Mouse (Mus musculus): Measurements from ENCODE around the gene Trp53i11. TPM values are rescaled to one million over a fixed set of nuclear protein-coding genes. Genes with fewer than 3 reads are reported as not detected.

Trp53i11 gene
- polyA plus RNA-seq, 1 experiment from 2014 or later = 32.3 TPM

DNA sequence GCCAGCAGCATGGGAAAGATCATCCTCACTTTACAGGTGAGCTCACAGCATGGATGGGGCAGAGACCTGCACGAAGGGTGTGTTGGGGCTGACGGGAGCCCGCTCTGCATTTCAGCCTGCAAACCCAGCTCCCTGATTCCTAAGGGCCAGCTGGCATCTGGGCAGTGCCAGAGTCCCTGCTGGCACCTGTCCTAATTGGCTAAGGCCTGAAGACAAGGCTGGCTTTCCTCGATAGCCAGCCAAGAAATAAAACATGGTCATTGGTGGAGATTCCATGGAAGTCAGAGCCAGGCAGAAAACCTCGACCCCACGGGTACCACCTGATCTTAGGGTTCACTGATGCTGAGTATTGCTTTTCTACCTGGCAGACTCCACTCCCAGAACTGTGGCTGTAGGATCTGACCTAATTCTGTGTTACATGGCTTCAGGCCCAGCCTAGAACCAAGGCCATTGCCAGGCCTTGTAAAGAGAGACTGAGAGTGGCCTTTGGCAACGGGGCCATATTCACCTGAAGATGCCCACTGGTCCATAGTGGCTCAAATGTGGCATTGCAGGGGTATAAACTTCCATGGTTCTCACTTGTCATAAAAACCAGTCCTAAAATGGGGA is 34.4 kb upstream of the Trp53i11 start:
- Histone ChIP-seq H3K9ac (ENCODE audit: low read length) (no peak overlapping the region), H3K9me3 (ENCODE audit: control insufficient read depth, low read length) (no peaks in the 10 kb centered on the region), H3K4me2 (ENCODE audit: low read depth, severe bottlenecking) (no peak overlapping the region), H3K27ac (replicated peaks; ENCODE audit: low read depth, low read length) (no peak overlapping the region), H3K4me3 (ENCODE audit: low read depth, low read length) (no peak overlapping the region), H3K27me3 (ENCODE audit: control insufficient read depth, insufficient read depth, low read length) (no peaks in the 10 kb centered on the region), H3K36me3 (ENCODE audit: control insufficient read depth, insufficient read depth, low read length) (no peaks in the 10 kb centered on the region), H3K4me1 (ENCODE audit: control insufficient read depth, insufficient read depth, low read length) (no peaks in the 10 kb centered on the region)
- DNase-seq (ENCODE audit: low spot score) (no peak), ATAC-seq (ENCODE audit: insufficient number of reproducible peaks, low FRiP score, low TSS enrichment, low read depth) (no peak)
- 79% methylated on average over 7 of the region's 7 CpGs for WGBS

DNA sequence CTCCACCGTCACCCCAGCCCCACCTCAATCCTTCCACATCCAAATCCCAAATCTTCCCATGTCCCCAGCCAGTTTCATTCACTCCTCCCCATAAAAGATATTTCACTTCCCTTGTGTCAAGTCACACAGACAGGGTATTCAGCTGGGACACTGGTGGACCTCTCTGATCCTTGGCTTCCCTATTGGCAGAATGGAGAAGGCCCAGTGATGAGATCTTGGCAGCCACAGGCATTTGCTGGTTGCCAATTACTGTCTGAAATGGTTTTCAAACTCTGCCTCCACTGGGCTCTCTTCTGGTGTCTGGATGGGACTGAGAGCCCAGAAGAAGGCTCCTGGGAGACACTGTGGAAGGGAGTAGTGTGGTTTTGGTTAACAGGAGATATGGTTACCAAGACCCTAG is 33.5 kb upstream of the Trp53i11 start:
- Histone ChIP-seq H3K9ac (ENCODE audit: low read length) (no peak overlapping the region), H3K4me1 (ENCODE audit: control insufficient read depth, insufficient read depth, low read length) (no peaks in the 10 kb centered on the region), H3K4me3 (ENCODE audit: low read depth, low read length) (no peak overlapping the region), H3K9me3 (ENCODE audit: control insufficient read depth, low read length) (no peaks in the 10 kb centered on the region), H3K27ac (replicated peaks; ENCODE audit: low read depth, low read length) (no peak overlapping the region), H3K27me3 (ENCODE audit: control insufficient read depth, insufficient read depth, low read length) (no peaks in the 10 kb centered on the region), H3K36me3 (ENCODE audit: control insufficient read depth, insufficient read depth, low read length) (no peaks in the 10 kb centered on the region), H3K4me2 (ENCODE audit: low read depth, severe bottlenecking) (no peak overlapping the region)
- ATAC-seq (ENCODE audit: insufficient number of reproducible peaks, low FRiP score, low TSS enrichment, low read depth) (no peak), DNase-seq (ENCODE audit: low spot score) (no peak)
- WGBS = 100% methylated on average over 1 of the region's 1 CpGs

DNA sequence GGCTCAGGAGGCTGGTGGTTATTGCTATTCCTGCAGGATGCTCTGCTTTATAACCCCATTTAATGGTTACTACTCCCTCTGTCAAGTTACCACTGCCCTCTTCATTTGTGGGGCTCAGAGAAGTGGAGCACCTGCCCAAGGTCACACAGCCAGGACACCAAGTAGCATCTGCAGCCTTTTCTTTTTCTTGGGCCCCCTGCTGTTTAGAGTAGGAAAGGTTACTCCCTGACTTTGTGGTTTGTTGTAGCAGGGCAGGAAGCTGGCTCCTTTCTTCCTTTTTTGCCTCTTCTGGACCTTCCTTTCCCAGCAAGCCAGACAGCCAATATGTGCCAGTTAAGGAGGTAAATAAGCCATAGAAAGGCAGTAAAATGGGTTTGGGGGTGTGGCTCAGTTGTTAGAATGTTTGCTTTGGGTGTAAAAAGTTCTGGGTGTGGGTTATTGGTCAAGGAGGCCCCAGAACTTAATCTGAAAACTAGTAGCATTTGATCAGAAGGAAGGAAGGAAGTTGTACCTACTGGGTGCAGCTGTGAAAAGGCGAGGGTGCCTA is 32.8 kb upstream of the Trp53i11 start:
- Histone ChIP-seq H3K27ac (replicated peaks; ENCODE audit: low read depth, low read length) (no peak overlapping the region), H3K4me2 (ENCODE audit: low read depth, severe bottlenecking) (no peak overlapping the region), H3K9ac (ENCODE audit: low read length) (no peak overlapping the region), H3K36me3 (ENCODE audit: control insufficient read depth, insufficient read depth, low read length) (no peaks in the 10 kb centered on the region), H3K9me3 (ENCODE audit: control insufficient read depth, low read length) (no peaks in the 10 kb centered on the region), H3K27me3 (ENCODE audit: control insufficient read depth, insufficient read depth, low read length) (no peaks in the 10 kb centered on the region), H3K4me3 (ENCODE audit: low read depth, low read length) (no peak overlapping the region), H3K4me1 (ENCODE audit: control insufficient read depth, insufficient read depth, low read length) (no peaks in the 10 kb centered on the region)
- DNase-seq (ENCODE audit: low spot score) = no peak
- ATAC-seq (ENCODE audit: insufficient number of reproducible peaks, low FRiP score, low TSS enrichment, low read depth) = no peak
- 67% methylated on average over 1 of the region's 1 CpGs for WGBS

DNA sequence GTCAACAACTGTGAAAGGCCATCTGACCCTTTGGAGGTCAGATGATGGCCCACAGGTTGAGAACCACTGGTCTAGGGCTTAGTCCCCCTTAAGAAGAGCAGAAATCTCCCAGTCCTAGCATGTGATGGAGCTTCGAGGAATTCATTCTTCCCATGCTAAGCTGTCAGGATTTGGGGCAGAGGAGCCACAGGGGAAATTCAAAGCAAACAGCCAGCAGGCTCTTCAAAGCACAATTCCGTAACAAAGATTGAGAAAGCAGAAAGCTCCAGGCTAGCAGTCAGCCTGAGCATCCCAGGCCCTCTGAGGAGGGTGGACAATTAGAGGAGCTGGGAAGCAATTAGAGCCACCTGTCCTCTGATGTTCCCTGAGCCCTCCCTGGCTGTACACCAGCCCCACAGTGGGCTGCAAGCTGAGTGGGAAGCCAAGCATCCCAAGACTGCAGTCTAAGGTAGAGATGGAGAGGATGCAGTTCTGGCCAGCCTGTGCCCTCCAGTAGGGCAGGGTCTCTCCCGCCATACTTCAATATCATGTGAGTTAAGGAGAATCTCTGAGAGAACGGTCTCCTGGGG is 26.8 kb upstream of the Trp53i11 start:
- 73% methylated on average over 4 of the region's 4 CpGs for WGBS
- Histone ChIP-seq H3K4me1 (ENCODE audit: control insufficient read depth, insufficient read depth, low read length) (no peaks in the 10 kb centered on the region), H3K36me3 (ENCODE audit: control insufficient read depth, insufficient read depth, low read length) (no peaks in the 10 kb centered on the region), H3K4me2 (ENCODE audit: low read depth, severe bottlenecking) (no peak overlapping the region), H3K4me3 (ENCODE audit: low read depth, low read length) (no peak overlapping the region), H3K27me3 (ENCODE audit: control insufficient read depth, insufficient read depth, low read length) (no peaks in the 10 kb centered on the region), H3K9ac (ENCODE audit: low read length) (no peak overlapping the region), H3K9me3 (ENCODE audit: control insufficient read depth, low read length) (no peaks in the 10 kb centered on the region), H3K27ac (replicated peaks; ENCODE audit: low read depth, low read length) (no peak overlapping the region)
- DNase-seq (ENCODE audit: low spot score) (no peak), ATAC-seq (ENCODE audit: insufficient number of reproducible peaks, low FRiP score, low TSS enrichment, low read depth) (no peak)

DNA sequence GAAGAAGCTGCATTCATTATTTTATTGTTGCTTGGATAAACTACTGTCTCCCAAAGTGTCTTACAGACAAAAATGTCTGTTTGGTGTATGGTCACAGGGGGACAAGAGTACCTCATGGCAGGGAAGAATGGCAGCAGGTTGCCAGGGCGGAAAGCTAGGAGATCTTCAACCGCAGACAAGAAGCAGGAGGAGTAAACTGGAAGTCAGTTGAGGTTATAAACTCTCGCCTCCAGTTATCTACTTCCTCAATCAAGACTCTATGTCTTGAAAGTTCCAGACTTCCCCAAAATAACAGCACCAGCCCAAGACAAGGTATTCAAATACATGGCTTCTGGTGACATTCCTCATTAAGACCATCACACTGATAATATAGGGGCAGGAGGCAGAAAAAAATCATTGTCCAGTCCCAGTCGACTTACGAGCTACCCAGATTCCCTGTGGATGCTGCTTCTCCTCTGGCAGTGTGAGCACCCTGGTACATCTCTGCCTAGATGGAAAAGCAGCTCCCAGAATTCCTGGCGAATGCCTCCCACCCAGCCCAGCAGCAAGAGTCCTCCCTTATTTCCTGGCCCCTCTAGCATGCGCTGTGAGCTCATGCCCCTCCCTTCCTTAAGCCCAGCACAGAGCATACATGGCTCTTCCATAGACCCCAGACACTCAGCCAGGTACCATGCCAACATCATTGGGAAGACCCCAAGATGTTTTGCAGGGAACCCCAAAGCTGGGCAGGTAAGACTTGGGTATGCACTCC is 25.3 kb upstream of the Trp53i11 start:
- Histone ChIP-seq H3K4me1 (ENCODE audit: control insufficient read depth, insufficient read depth, low read length) (no peaks in the 10 kb centered on the region), H3K9ac (ENCODE audit: low read length) (no peak overlapping the region), H3K27me3 (ENCODE audit: control insufficient read depth, insufficient read depth, low read length) (no peaks in the 10 kb centered on the region), H3K36me3 (ENCODE audit: control insufficient read depth, insufficient read depth, low read length) (no peaks in the 10 kb centered on the region), H3K27ac (replicated peaks; ENCODE audit: low read depth, low read length) (no peak overlapping the region), H3K4me2 (ENCODE audit: low read depth, severe bottlenecking) (no peak overlapping the region), H3K4me3 (ENCODE audit: low read depth, low read length) (no peak overlapping the region), H3K9me3 (ENCODE audit: control insufficient read depth, low read length) (no peaks in the 10 kb centered on the region)
- ATAC-seq (ENCODE audit: insufficient number of reproducible peaks, low FRiP score, low TSS enrichment, low read depth) (no peak), DNase-seq (ENCODE audit: low spot score) (no peak)
- 81% methylated on average over 7 of the region's 7 CpGs for WGBS

DNA sequence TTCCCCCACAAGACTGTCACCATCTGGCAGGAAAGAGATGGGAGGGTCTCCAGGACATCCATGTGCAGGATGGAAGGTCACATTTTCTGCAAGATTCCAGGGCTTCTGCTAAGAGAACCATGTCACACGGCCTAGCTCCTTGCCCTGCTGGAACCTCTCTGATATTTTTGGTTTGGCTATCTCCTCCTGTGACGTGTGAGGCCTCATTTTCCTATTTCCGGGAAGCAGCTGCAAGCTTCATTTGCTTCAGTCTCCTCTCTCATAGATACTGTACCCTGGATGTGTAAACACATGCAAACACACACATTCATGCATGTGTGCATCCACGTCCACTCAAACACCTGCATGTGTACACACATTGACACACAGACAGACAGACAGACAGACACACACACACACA is 24.6 kb upstream of the Trp53i11 start:
- DNase-seq (ENCODE audit: low spot score) = no peak

DNA sequence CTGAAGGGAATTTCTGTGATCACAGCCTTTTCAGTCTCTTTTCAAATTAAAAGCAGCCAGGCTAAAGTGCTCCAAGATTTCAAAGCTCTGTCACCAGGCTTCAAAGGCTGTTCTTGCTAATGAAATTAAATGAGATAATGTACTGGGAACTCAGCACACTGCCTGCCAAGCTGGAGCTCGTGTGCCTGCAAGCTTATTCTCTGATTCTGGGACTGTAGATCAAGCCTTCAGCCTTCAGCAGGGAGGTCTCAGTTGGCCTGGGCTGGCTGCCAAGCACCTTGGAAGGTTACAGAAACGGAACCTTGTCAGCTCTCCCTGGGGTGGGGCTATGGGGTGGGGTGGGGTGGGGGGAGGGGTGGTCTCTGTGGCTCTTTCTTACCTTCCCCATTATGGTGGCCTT is 24.0 kb upstream of the Trp53i11 start:
- 19% methylated on average over 2 of the region's 2 CpGs for WGBS
- Histone ChIP-seq H3K4me3 (ENCODE audit: low read depth, low read length) (no peak overlapping the region), H3K36me3 (ENCODE audit: control insufficient read depth, insufficient read depth, low read length) (no peaks in the 10 kb centered on the region), H3K9me3 (ENCODE audit: control insufficient read depth, low read length) (no peaks in the 10 kb centered on the region), H3K4me2 (ENCODE audit: low read depth, severe bottlenecking) (no peak overlapping the region), H3K4me1 (ENCODE audit: control insufficient read depth, insufficient read depth, low read length) (no peaks in the 10 kb centered on the region), H3K27me3 (ENCODE audit: control insufficient read depth, insufficient read depth, low read length) (no peaks in the 10 kb centered on the region), H3K9ac (ENCODE audit: low read length) (no peak overlapping the region), H3K27ac (replicated peaks; ENCODE audit: low read depth, low read length) (no peak overlapping the region)
- no peak for ATAC-seq (ENCODE audit: insufficient number of reproducible peaks, low FRiP score, low TSS enrichment, low read depth)
- no peak for DNase-seq (ENCODE audit: low spot score)

More for the DNA sequence above, 24.6 kb upstream of the Trp53i11 start:
- Histone ChIP-seq H3K36me3 (ENCODE audit: control insufficient read depth, insufficient read depth, low read length) (no peaks in the 10 kb centered on the region), H3K4me3 (ENCODE audit: low read depth, low read length) (no peak overlapping the region), H3K9ac (ENCODE audit: low read length) (no peak overlapping the region), H3K9me3 (ENCODE audit: control insufficient read depth, low read length) (no peaks in the 10 kb centered on the region), H3K27me3 (ENCODE audit: control insufficient read depth, insufficient read depth, low read length) (no peaks in the 10 kb centered on the region), H3K4me2 (ENCODE audit: low read depth, severe bottlenecking) (no peak overlapping the region), H3K4me1 (ENCODE audit: control insufficient read depth, insufficient read depth, low read length) (no peaks in the 10 kb centered on the region), H3K27ac (replicated peaks; ENCODE audit: low read depth, low read length) (no peak overlapping the region)
- 61% methylated on average over 4 of the region's 4 CpGs for WGBS
- no peak for ATAC-seq (ENCODE audit: insufficient number of reproducible peaks, low FRiP score, low TSS enrichment, low read depth)

DNA sequence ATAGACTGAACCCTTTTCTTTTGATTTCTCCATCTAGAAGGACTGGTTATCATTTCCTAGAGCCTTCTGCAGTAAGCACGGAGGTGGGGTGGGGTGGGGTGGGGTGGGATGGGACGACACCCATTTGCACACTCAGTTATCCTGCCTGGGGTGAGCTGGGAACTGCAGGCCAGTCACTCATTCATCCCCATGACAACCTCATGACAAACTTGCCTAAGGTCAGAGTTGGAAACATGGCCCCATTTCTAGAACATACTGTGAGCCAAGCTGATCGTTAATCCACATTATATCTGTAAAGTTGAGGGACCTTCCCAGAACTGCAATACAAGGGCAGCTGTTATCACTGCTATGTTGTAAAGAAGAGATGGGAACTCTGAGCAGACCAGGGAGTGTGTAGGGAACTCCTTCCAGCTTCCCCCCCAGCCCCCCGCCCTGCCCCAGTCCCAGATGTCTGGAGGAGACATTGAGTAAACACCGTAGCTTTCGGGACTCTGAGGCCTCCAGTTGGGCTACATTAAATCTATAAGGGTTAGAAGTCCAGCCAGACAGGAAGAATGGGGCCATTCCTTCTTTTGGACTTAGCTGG is 23.5 kb upstream of the Trp53i11 start:
- no peak for DNase-seq (ENCODE audit: low spot score)
- no peaks in the 10 kb centered on the region for H3K9me3 ChIP-seq (ENCODE audit: control insufficient read depth, low read length)
- no peak overlapping the region for H3K4me3 ChIP-seq (ENCODE audit: low read depth, low read length)
- no peaks in the 10 kb centered on the region for H3K4me1 ChIP-seq (ENCODE audit: control insufficient read depth, insufficient read depth, low read length)
- no peak overlapping the region for H3K4me2 ChIP-seq (ENCODE audit: low read depth, severe bottlenecking)
- no peak for ATAC-seq (ENCODE audit: insufficient number of reproducible peaks, low FRiP score, low TSS enrichment, low read depth)
- H3K9ac ChIP-seq (ENCODE audit: low read length) = no peak overlapping the region
- no peak overlapping the region for H3K27ac ChIP-seq (replicated peaks; ENCODE audit: low read depth, low read length)
- no peaks in the 10 kb centered on the region for H3K27me3 ChIP-seq (ENCODE audit: control insufficient read depth, insufficient read depth, low read length)
- H3K36me3 ChIP-seq (ENCODE audit: control insufficient read depth, insufficient read depth, low read length) = no peaks in the 10 kb centered on the region
- 79% methylated on average over 6 of the region's 6 CpGs for WGBS
